Mouse (Mus musculus) leukemia stem cell, adult 10-12 weeks (primary cell): ENCODE data around the gene Mrgpra4. TPM values are rescaled to one million over a fixed set of nuclear protein-coding genes. Genes with fewer than 3 reads are reported as not detected.

Experiments
- polyA plus RNA-seq: library from polyadenylated mRNA; stranded (reverse); fragments of >175 nt; gene quantifications from 2 replicates; pipeline ENCODE4 v1.2.3, GENCODE M21; 2012; ENCODE audit warnings: low replicate concordance

Mrgpra4 gene
- not detected in 2 replicates for polyA plus RNA-seq

DNA sequence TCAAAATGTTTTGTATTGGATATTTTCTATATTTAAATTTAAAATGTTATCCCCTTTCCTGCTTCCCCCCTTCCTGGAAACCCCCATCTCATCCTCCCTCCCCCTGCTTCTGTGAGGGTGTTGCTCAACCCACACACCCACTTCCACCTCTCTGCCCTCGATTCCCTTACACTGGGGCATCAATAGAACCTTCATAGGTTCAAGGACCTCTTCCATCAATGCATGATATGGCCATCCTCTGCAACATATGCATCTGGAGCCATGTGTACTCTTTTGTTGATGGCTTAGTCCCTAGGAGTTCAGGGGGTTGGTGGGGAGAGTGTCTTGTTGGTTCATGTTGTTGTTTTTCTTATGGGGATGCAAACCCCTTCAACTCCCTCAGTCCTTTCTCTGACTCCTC, at the start of gene Mrgpra4:
Gene Mrgpra4, minus strand, starts transcription at position 101 of the 400 bp plus-strand sequence.

DNA sequence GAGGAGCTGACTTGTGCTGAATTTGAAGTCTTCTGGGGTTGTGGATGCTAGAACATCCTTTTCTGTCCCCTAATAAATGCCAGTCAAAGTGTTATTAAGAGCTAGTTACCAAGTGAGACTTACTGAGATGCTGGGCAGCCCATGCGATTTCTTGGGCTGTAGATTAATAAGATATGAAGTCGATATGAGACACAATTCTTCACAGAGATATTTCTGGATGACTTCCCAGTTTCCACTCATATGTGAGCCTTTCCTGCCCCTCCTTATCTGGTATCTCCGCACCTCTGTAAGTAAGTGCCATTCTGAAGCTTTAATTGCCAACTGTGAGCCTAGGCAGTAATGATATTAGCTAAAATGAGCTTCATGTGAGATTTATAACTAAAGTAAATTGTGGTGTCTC, 45.6 kb upstream of the Mrgpra4 start, which contains the start of gene Mrgprx1:
Gene Mrgprx1, minus strand, starts transcription at position 101 of the 400 bp plus-strand sequence.

Other genes with a start within 250 kb of the Mrgpra4 start
- gene Mrgprx1, start 45.5 kb upstream of the Mrgpra4 start, polyA plus RNA-seq = not detected in 2 replicates
- not detected in 2 replicates for gene Mrgprb5, start 186.9 kb upstream of the Mrgpra4 start, polyA plus RNA-seq
- not detected in 2 replicates for gene Mrgprb4, start 217.2 kb upstream of the Mrgpra4 start, polyA plus RNA-seq